Mouse (Mus musculus) hindbrain, embryonic 15.5 days (tissue): ENCODE data around the gene Krt7. TPM values are rescaled to one million over a fixed set of nuclear protein-coding genes. Genes with fewer than 3 reads are reported as not detected.

Source experiments
- ATAC-seq: fragments of 200-750 bp; cut with Nextera tagmentation; 2 replicates; pipeline ENCODE4 v1.8.0; 2017; ENCODE audit warnings: low read depth, moderate number of reproducible peaks, moderate TSS enrichment; ENCODE audit not compliant: low FRiP score
- H3K27ac ChIP-seq: fragments of 300-500 bp; sonication (generic); replicated peaks from 2 replicates; pipeline ENCODE4 v1.5.1; 2015; ENCODE audit warnings: mild to moderate bottlenecking, inconsistent platforms
- H3K27me3 ChIP-seq: fragments of 300-500 bp; sonication (generic); 2 replicates; pipeline ENCODE4 v1.6.1; 2015; ENCODE audit warnings: control low read depth, inconsistent platforms
- H3K36me3 ChIP-seq: fragments of 300-500 bp; sonication (generic); 2 replicates; pipeline ENCODE4 v1.6.1; 2015; ENCODE audit warnings: control low read depth, inconsistent platforms
- H3K4me1 ChIP-seq: fragments of 300-500 bp; sonication (generic); replicated peaks from 2 replicates; pipeline ENCODE4 v1.6.1; 2015; ENCODE audit warnings: control low read depth, inconsistent platforms
- H3K4me2 ChIP-seq: fragments of 300-500 bp; sonication (generic); 2 replicates; pipeline ENCODE4 v1.6.1; 2015; ENCODE audit warnings: moderate library complexity, mild to moderate bottlenecking, inconsistent platforms
- H3K4me3 ChIP-seq: fragments of 300-500 bp; sonication (generic); 2 replicates; pipeline ENCODE4 v1.5.1; 2015; ENCODE audit warnings: mild to moderate bottlenecking, inconsistent platforms
- H3K9ac ChIP-seq: fragments of 300-500 bp; sonication (generic); 2 replicates; pipeline ENCODE4 v1.6.1; 2015; ENCODE audit warnings: inconsistent platforms
- H3K9me3 ChIP-seq: fragments of 300-500 bp; sonication (generic); 2 replicates; pipeline ENCODE4 v1.6.1; 2016; ENCODE audit warnings: control low read depth, inconsistent platforms
- WGBS: fragments of 180-500 bp; shearing (Covaris S2); methylation state at CpG from one replicate; pipeline ENCODE4 v1.1.7; 2015; 5-methylcytosine and 5-hydroxymethylcytosine counted together
- microRNA counts: library from miRNA; unstranded; fragments of <30 nt; microRNA quantifications from one replicate; lab custom pipeline; 2016
- microRNA-seq: library from miRNA; unstranded; fragments of <30 nt; microRNA quantifications from one replicate; pipeline ENCODE4, GENCODE M21; 2016
- polyA plus RNA-seq: library from polyadenylated mRNA; unstranded; fragments of >200 nt; fragmentation: Nextera tagmentation; extraction: Ambion mirVana; gene quantifications from 2 replicates; pipeline ENCODE4 v1.2.1, GENCODE M21; 2015

Gene Krt7
- polyA plus RNA-seq, 1 experiment from 2014 or later: 1.6 TPM

DNA sequence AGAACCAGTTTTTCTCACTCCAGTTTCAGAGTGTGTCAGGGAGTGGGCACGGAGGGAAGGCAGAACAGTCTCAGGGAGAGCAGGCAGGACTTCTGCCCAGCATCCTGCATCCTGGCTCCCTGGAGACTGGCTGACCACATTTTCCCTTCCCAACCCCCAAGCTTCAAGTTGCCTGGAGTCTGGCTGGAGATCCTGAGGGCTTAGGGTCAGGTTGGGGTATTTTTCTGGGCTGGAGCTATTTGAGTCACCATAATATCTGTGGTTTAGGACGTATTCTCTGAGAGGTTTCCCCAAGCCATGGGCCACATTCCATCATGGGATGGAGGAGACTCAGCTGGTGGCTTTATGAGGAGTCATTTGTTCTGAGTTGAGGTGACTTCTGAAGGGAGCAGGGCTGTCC is 44.4 kb downstream of the Krt7 start:
- H3K4me3 ChIP-seq: no peak overlapping the region
- H3K4me1 ChIP-seq: peaks cover 8% of the 10 kb centered on the region; the same call in 1 of the 2 replicates
- no peak overlapping the region for H3K9ac ChIP-seq
- no peak for ATAC-seq
- no peak overlapping the region for H3K27ac ChIP-seq
- WGBS: 78% methylated on average over 2 of the region's 2 CpGs
- H3K36me3 ChIP-seq: no peaks in the 10 kb centered on the region
- no peaks in the 10 kb centered on the region for H3K27me3 ChIP-seq
- H3K9me3 ChIP-seq: no peaks in the 10 kb centered on the region
- H3K4me2 ChIP-seq: no peak overlapping the region

DNA sequence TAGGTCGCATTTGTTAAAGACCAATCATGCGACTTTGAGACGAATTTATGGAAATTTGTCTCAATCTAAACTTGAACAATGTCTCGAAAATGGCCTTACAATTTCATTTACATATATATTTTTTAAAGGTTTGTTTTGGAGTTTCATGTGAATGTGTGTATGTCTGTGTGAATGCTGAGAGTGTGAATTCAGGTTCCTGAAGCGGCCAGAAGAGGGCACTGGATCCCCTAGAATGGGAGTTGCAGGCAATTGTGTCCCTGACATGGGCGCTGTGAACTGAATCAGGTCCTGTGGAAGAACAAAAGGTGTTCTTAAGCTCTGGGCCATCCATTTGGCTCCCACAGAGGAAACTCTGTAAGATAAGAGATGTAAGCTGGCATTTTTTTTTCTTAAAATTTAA is 45.0 kb downstream of the Krt7 start:
- no peak for ATAC-seq
- Histone ChIP-seq H3K4me2 (no peak overlapping the region), H3K9ac (no peak overlapping the region), H3K36me3 (no peaks in the 10 kb centered on the region), H3K27me3 (no peaks in the 10 kb centered on the region), H3K27ac (no peak overlapping the region), H3K4me3 (no peak overlapping the region), H3K9me3 (no peaks in the 10 kb centered on the region), H3K4me1 (peaks cover 8% of the 10 kb centered on the region; the same call in 1 of the 2 replicates)
- 90% methylated on average over 6 of the region's 6 CpGs for WGBS

DNA sequence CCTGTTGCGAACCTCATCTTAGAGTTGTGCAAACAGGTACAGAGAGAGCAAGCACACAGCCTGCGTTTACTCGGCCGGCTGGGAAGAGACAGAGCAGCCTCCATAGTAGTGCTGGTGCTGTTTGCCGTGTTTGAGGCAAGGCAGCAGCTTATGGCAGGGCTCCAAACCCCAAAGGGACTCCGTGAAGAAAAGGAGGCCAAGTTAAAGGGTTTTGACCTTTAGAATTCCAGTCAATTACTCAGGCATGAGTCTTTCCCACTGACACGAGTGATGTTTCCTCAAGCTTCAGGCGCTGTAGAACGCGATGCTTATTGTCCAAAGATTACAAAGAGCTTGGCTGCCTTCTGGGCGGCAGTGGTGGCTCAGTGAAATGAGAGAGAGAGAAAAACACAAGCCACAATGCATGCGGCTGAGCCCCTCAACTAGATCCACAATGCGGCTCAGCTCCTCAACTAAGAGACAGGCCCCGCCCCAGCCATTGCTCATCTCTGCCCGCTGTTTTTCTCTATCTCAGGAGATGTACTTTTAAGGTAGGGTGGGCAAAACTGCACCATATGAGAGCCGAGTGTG is 47.6 kb downstream of the Krt7 start:
- no peaks in the 10 kb centered on the region for H3K27me3 ChIP-seq
- 31% methylated on average over 16 of the region's 16 CpGs for WGBS
- H3K4me1 ChIP-seq: peaks cover 8% of the 10 kb centered on the region; the same call in 1 of the 2 replicates
- no peak overlapping the region for H3K4me2 ChIP-seq
- ATAC-seq: no peak
- no peak overlapping the region for H3K9ac ChIP-seq
- H3K36me3 ChIP-seq: no peaks in the 10 kb centered on the region
- no peak overlapping the region; the same call in 1 of the 2 replicates for H3K27ac ChIP-seq
- no peaks in the 10 kb centered on the region for H3K9me3 ChIP-seq
- H3K4me3 ChIP-seq: no peak overlapping the region

DNA sequence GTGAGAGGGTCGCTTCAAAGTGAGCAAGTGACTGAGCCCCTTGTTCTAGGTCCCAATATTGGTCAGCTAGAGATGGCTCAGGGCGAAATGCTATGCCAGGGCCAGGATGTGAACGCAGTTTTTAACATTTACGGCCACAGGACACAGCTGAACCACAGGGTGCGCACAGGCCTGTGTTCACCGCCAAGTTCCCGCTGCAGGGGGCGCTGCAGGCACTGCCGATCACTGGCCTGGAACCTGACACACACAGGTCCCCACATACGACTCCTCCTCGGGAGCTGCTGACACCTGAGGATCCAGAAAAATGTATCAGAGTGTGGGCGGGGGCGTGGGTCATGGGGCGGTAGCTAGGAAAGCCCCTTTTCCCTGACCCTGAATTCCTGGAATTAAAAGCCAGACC is 48.4 kb downstream of the Krt7 start:
- Histone ChIP-seq H3K4me1 (peaks cover 8% of the 10 kb centered on the region; the same call in 1 of the 2 replicates), H3K27ac (no peak overlapping the region), H3K27me3 (no peaks in the 10 kb centered on the region), H3K9ac (no peak overlapping the region), H3K36me3 (no peaks in the 10 kb centered on the region), H3K9me3 (no peaks in the 10 kb centered on the region), H3K4me3 (no peak overlapping the region), H3K4me2 (no peak overlapping the region)
- 85% methylated on average over 14 of the region's 14 CpGs for WGBS
- no peak for ATAC-seq

DNA sequence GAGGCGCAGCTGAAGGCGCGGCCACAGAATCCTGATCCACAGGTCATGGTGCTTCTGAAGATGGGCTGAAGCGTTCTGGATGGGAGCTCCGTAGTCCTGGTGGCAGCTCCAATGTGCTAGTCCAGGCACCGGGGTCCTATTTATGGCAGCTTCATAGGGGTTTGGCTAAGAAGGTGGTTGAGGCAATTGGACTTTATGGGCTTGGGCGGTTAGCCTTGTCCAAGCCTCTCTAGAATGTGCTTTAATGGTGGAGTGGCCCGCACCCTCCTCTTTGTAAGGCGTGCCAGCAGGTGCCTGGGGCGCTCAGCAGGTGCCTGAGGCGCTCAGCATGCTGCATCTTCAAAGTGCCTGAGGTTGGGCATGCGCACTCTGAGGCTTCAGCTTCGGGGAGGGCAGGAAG is 52.8 kb downstream of the Krt7 start, which contains the start of gene Krt81:
Gene Krt81, minus strand, starts transcription at position 101 of the 400 bp plus-strand sequence.
- Histone ChIP-seq H3K4me1 (peaks cover 3% of the 10 kb centered on the region; the same call in 1 of the 2 replicates), H3K9me3 (no peaks in the 10 kb centered on the region), H3K4me2 (no peak within 1 kb of the TSS), H3K27ac (no peak within 1 kb of the TSS), H3K9ac (no peak within 1 kb of the TSS), H3K4me3 (no peak within 1 kb of the TSS), H3K36me3 (no peaks in the 10 kb centered on the region), H3K27me3 (no peaks in the 10 kb centered on the region)
- 84% methylated on average over 13 of the region's 13 CpGs for WGBS
- ATAC-seq: no peak

DNA sequence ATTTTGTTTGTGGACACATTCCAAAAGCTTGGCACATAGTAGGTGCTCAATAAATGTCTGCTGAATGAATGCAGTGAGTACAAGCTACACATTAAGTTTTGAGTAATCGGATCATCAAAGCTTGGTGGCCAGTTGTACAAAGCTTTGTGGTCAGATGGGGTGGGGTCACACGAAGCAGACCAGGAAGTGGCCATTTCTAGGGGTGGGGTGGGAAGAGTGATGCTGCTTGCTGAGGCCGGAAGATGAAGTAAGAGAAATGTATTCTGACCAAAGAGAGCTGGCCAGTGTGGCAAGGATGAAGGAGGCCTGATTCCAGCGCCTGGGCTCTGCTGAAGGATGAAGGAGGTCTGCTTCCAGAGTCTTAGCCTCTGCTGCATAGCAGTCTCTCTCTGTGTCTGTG is 58.2 kb downstream of the Krt7 start:
- Histone ChIP-seq H3K4me1 (no peaks in the 10 kb centered on the region), H3K9ac (no peak overlapping the region), H3K27ac (no peak overlapping the region), H3K4me2 (no peak overlapping the region), H3K4me3 (no peak overlapping the region), H3K36me3 (no peaks in the 10 kb centered on the region), H3K9me3 (no peaks in the 10 kb centered on the region), H3K27me3 (no peaks in the 10 kb centered on the region)
- 92% methylated on average over 4 of the region's 4 CpGs for WGBS
- no peak for ATAC-seq

DNA sequence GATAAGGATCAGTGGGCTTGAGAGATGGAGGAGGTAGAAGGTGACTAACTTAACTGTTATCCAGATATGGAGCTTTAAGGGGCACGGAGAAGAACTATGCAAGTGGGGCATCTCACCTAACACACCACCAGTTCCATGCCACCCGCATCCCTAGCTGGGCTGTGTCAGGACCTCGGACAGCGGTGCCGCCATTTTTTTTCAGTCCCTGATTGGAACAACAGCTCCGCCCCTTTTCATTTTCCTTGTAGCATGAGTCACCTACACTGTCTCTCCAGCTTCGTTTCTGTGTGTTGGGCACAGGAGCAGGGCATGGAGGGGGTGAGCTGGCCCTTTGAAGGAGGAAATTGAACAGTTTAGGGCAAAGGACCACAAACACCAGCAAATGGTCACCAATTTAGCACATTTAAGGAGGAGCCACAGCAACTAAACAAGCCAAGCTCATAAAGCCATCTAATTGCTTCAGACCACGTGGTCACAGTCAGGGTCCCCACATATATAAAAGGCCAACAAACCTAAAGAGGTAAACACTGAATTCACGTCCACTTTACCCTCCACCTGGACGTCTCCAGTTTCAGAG is 62.2 kb downstream of the Krt7 start, which contains the start of gene Krt86:
Gene Krt86, plus strand, starts transcription at position 527 of the 577 bp plus-strand sequence.
- Histone ChIP-seq H3K9me3 (no peaks in the 10 kb centered on the region), H3K4me1 (no peaks in the 10 kb centered on the region), H3K27me3 (no peaks in the 10 kb centered on the region), H3K9ac (no peak within 1 kb of the TSS), H3K36me3 (no peaks in the 10 kb centered on the region), H3K27ac (no peak within 1 kb of the TSS), H3K4me3 (no peak within 1 kb of the TSS), H3K4me2 (no peak within 1 kb of the TSS)
- ATAC-seq: no peak
- WGBS: 41% methylated on average over 10 of the region's 10 CpGs

DNA sequence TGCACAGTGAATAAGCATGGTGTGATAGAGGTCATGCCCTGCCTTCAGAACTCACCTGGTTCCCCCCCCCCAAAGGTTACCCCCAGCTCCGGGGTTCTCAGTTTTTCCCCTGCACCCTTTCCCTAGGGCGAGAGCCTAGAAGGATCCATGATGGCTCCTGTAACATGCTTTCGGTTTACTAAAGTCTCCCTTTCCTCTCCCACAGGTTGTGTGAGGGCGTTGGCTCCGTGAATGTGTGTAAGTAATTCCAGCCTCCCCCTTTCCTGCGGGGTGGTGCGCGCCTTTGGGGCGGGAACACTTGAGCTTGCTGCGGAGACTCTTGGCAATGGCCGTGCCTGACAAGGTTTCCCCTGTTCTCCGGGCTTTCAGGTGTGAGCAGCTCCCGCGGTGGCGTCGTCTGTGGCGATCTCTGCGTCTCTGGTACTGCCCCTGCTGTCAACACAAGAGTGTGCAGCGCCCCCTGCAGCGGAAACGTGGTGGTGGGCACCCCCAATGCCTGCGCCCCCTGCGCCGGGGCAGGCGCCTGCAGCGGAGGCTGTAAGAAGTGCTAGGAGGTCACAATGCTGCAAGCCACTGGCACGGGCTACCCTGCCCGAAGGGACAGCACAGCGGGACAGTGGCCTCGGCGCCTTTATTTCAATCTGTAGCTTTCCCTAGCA is 68.3 kb downstream of the Krt7 start:
- peak overlapping the region; percentile 75 for H3K4me2 ChIP-seq
- 0 out of 2 replicates have a peak overlapping the region, but pooled peaks have one; percentile 14 for H3K9ac ChIP-seq
- peak overlapping the region; percentile 27 for H3K4me3 ChIP-seq
- H3K36me3 ChIP-seq: no peaks in the 10 kb centered on the region
- H3K9me3 ChIP-seq: no peaks in the 10 kb centered on the region
- no peak for ATAC-seq
- no peak overlapping the region for H3K27ac ChIP-seq
- 0 out of 2 replicates have a peak, but pooled peaks cover 3% of the 10 kb centered on the region for H3K27me3 ChIP-seq
- 10% methylated on average over 31 of the region's 31 CpGs for WGBS
- peaks cover 11% of the 10 kb centered on the region for H3K4me1 ChIP-seq

DNA sequence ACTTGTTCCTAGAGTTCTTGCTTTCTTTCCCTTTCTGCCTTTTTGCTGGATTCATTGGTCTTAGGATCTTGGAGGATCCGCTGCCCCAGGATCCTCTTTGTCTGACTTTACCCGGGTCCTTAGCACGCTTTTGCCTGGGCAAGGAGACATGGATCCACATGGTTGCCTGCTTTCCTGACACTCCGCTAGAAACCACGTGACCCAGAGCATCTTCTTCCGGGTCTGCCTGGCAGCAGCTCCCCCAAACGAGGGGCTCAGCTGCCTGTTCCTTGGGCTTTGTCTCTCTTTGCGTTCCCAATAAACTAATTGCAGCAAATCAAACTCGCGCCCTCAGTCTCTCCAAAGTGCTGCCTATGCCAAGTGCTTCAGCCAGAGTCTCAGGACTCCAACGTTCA is 68.8 kb downstream of the Krt7 start:
- Histone ChIP-seq H3K4me3 (peak overlapping the region; percentile 27), H3K9ac (0 out of 2 replicates have a peak overlapping the region, but pooled peaks have one; percentile 14), H3K27ac (no peak overlapping the region), H3K36me3 (no peaks in the 10 kb centered on the region), H3K4me2 (peak overlapping the region; percentile 75), H3K27me3 (0 out of 2 replicates have a peak, but pooled peaks cover 3% of the 10 kb centered on the region), H3K4me1 (peaks cover 11% of the 10 kb centered on the region), H3K9me3 (no peaks in the 10 kb centered on the region)
- 31% methylated on average over 11 of the region's 11 CpGs for WGBS
- ATAC-seq: no peak

MicroRNA genes within 50 kb of the gene (microRNA counts, 519-probe panel; counts per million panel counts)
- microRNA mmu-miR-1941-3p (lab: Ali Mortazavi, UCI) (2,211 counts per million, percentile 26 among the panel's probes with 10 or more counts), microRNA mmu-miR-1941-5p (lab: Ali Mortazavi, UCI) (not detected)

Small RNAs within 50 kb of the gene (microRNA-seq; reads per million reads assigned to microRNA genes)
- gene Mir1941: not detected

Other genes starting within 250 kb of the Krt7 start
- gene Acvr1b, start 237.0 kb upstream of the Krt7 start, polyA plus RNA-seq: 21.7 and 24.1 TPM in 2 replicates
- gene Grasp, start 186.9 kb upstream of the Krt7 start, polyA plus RNA-seq: 1.9 and 2.4 TPM in 2 replicates
- gene Nr4a1, start 156.8 kb upstream of the Krt7 start, polyA plus RNA-seq: 6.6 and 6.9 TPM in 2 replicates
- gene Atg101, start 126.8 kb upstream of the Krt7 start, polyA plus RNA-seq: 75.5 and 76.5 TPM in 2 replicates
- 0.31 TPM in 1 of 2 replicates, not detected in the other for gene 6030408B16Rik, start 117.8 kb upstream of the Krt7 start, polyA plus RNA-seq
- 0.06 and 0.13 TPM in 2 replicates for gene Krt80, start 40.9 kb upstream of the Krt7 start, polyA plus RNA-seq
- 0.64 and 0.82 TPM in 2 replicates for gene Krt87, start 27.8 kb downstream of the Krt7 start, polyA plus RNA-seq
- not detected in 2 replicates for gene Krt88, start 36.7 kb downstream of the Krt7 start, polyA plus RNA-seq
- not detected in 2 replicates for gene Krt81, start 52.7 kb downstream of the Krt7 start, polyA plus RNA-seq
- 0.09 and 0.12 TPM in 2 replicates for gene Krt86, start 62.4 kb downstream of the Krt7 start, polyA plus RNA-seq
- gene Krt83, start 80.5 kb downstream of the Krt7 start, polyA plus RNA-seq: not detected in 2 replicates
- gene Gm49425, start 106.2 kb downstream of the Krt7 start, polyA plus RNA-seq: not detected in 2 replicates
- 0.05 TPM in 1 of 2 replicates, not detected in the other for gene Krt84, start 121.8 kb downstream of the Krt7 start, polyA plus RNA-seq
- gene Krt82, start 139.6 kb downstream of the Krt7 start, polyA plus RNA-seq: not detected in 2 replicates
- 0.12 and 0.13 TPM in 2 replicates for gene Krt90, start 151.9 kb downstream of the Krt7 start, polyA plus RNA-seq
- 0.17 and 0.18 TPM in 2 replicates for gene Krt75, start 162.9 kb downstream of the Krt7 start, polyA plus RNA-seq
- not detected in 2 replicates for gene Gm5414, start 217.1 kb downstream of the Krt7 start, polyA plus RNA-seq
- gene Gm5478, start 236.3 kb downstream of the Krt7 start, polyA plus RNA-seq: not detected in 2 replicates